Mouse (Mus musculus) frontal cortex, postnatal 36 days (tissue): ENCODE data around the gene Rasl11a.
"Not testable (repeated sequence)": the region's sequence is repeated elsewhere in the genome, so short reads cannot be mapped to it uniquely, and the experiment has no call there.

Source experiments
- DNase-seq, 2 experiments: peaks; one replicate each; pipeline ENCODE4 v3.0.0; 2022; ENCODE audit warnings: low spot score in 2 of 2

Rasl11a gene

DNA sequence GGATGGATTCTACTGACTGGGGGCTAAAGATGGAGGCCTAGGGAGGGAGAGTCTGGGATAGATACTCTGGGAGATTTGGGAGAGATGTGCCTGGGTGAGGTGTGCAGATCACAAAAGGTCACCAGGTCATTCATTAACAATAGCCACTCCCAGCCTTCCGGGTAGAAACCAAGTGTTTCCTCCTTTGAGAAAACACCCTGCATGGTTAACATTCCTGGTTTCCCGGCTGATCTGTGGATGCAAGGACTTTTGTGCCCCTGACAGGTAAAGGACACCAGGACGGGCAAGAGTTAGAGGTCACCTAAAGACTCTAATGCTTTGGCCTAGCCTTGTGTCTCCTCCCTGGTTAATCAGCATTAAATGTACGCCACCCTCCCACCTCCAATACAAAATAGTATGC is 48.0 kb downstream of the Rasl11a start:
- DNase-seq, result no peak

DNA sequence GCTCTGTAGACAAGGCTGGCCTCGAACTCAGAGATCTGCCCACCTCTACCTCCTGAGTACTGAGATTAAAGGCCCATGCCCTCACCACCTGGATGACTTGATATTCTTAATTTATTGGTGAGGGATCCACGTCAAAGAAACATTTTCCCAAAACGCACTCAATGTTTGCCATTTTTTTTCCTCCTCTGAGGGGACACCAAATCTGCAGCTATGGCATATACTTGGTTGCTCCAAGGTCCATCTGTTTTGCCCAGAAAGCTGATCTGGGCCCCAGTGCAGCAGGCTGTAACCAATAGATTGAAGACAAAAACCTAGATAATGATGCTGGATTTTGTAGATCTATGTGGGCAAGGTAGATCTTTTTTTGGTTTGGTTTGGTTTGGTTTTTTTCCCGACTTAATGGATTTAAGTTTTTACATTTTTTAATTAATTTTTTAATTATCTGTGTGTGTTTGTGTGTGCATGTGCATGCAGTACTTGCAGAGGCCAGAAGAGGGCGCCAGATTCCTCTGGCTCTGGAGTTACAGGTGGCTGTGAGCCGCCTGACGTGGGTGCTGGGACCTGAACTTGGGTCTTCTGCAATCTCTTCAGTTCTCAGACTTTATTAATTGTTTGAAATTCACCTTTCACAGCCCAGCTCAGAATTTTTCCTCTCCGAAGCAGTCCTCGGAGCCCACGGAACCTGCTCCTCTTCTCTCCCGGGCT is 48.8 kb downstream of the Rasl11a start:
- no peak for DNase-seq

DNA sequence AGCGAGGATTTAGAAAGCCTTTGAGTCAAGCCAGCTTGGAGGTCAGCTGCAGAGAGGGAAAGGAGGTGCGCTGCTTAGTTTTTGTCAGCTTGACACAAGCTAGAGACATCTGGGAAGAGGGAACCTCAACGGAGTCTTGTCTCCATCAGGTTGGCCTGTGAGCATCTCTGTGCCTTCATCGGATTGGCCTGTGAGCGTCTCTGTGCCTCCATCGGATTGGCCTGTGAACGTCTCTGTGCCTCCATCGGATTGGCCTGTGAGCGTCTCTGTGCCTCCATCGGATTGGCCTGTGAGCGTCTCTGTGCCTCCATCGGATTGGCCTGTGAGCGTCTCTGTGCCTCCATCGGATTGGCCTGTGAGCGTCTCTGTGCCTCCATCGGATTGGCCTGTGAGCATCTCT is 50.8 kb downstream of the Rasl11a start:
- DNase-seq, result not testable (repeated sequence)

DNA sequence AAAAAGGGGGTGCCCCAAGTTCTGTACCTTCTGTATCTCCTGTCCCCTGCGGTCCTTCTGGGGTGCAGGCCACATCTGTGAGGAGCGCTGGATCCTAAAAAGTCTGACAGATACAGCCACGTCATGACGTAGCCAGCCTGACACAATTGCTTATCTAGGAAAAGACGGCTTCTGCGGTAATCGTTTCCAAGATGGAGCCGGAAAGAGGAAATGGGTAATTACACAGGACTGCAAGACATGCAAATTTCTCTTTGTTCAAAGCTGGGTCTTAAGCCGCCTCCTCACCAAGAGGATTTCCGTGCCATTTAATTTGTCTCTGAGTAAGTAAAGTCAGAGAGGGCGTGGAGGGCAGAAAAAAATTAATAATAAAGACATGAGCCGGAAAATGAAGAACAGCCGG is 52.1 kb downstream of the Rasl11a start:
- no peak for DNase-seq
